8 mouse cellular contexts compared by ENCODE assay signal in the genomic region with DNA sequence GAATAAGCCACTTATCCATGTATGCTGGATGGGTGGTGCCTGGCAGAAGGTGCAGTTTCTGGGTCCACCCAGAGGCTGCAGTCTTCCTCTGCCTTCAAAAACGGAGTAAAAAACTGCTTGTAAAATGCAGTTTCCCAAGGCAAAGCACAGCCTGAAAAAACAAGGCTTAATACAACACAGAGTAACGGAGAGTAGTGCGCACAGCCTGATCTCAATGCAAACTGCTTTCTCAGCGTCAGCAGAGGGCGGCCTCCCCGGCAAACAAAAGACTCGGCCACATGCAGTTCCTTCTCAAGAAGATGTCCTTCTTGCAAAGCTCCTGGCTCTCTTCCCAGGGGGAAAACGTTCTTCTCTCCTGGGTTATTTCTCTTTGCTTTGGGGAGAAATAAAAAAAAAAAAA.
DNase-seq lines count a peak whose midpoint lies in the region; ATAC-seq lines count a peak whose summit lies in the region.

No protein-coding gene starts in this region.

- DNase-seq in liver, embryonic 11.5 days (ENCODE audit: low spot score): no peak
- peak; percentile 68 for DNase-seq in embryo, embryonic 10.5 days (ENCODE audit: low spot score)
- peak; percentile 65 to 74 for DNase-seq in kidney, postnatal 4 days
- peak; percentile 63 for DNase-seq in testis, postnatal 10 days (ENCODE audit: low spot score)

- H3K27ac ChIP-seq in liver, embryonic 12.5 days: no peak overlapping the region
- H3K27ac ChIP-seq in liver, embryonic 11.5 days (ENCODE audit: low read depth, low read length): no peak overlapping the region
- no peak overlapping the region for H3K27ac ChIP-seq in heart, embryonic 13.5 days (replicated peaks)
- peak overlapping the region; percentile 72 for H3K27ac ChIP-seq in midbrain, embryonic 13.5 days

- H3K4me3 ChIP-seq in liver, embryonic 12.5 days: no peak overlapping the region
- no peak overlapping the region for H3K4me3 ChIP-seq in liver, embryonic 11.5 days (ENCODE audit: low read depth, low read length)
- peak overlapping the region; percentile 19 for H3K4me3 ChIP-seq in heart, embryonic 13.5 days
- H3K4me3 ChIP-seq in midbrain, embryonic 13.5 days (replicated peaks): no peak overlapping the region; the same call in 1 of the 2 replicates

- ATAC-seq in liver, embryonic 12.5 days: no peak
- ATAC-seq in liver, embryonic 11.5 days (replicated peaks; ENCODE audit: low FRiP score): no peak
- ATAC-seq in heart, embryonic 13.5 days (ENCODE audit: extremely low read depth, insufficient number of reproducible peaks, low FRiP score, low TSS enrichment): no peak
- peak; percentile 78 for ATAC-seq in midbrain, embryonic 13.5 days
- no peak for ATAC-seq in CD4-positive, CD25-positive, alpha-beta regulatory T cell, adult 4 months

- no peaks in the 10 kb centered on the region for H3K36me3 ChIP-seq in liver, embryonic 12.5 days
- no peaks in the 10 kb centered on the region for H3K36me3 ChIP-seq in liver, embryonic 11.5 days (ENCODE audit: control insufficient read depth, insufficient read depth, low read length)
- H3K36me3 ChIP-seq in heart, embryonic 13.5 days: no peaks in the 10 kb centered on the region
- no peaks in the 10 kb centered on the region for H3K36me3 ChIP-seq in midbrain, embryonic 13.5 days

- no peaks in the 10 kb centered on the region for H3K9me3 ChIP-seq in liver, embryonic 12.5 days (replicated peaks)
- H3K9me3 ChIP-seq in liver, embryonic 11.5 days (ENCODE audit: control insufficient read depth, low read length): no peaks in the 10 kb centered on the region
- no peaks in the 10 kb centered on the region for H3K9me3 ChIP-seq in heart, embryonic 13.5 days
- H3K9me3 ChIP-seq in midbrain, embryonic 13.5 days: no peaks in the 10 kb centered on the region

- peaks cover 41% of the 10 kb centered on the region for H3K4me1 ChIP-seq in liver, embryonic 12.5 days
- H3K4me1 ChIP-seq in liver, embryonic 11.5 days (replicated peaks; ENCODE audit: control insufficient read depth, insufficient read depth, low read length): peaks cover 20% of the 10 kb centered on the region
- peaks cover 33% of the 10 kb centered on the region for H3K4me1 ChIP-seq in heart, embryonic 13.5 days
- H3K4me1 ChIP-seq in midbrain, embryonic 13.5 days (replicated peaks): peaks cover 40% of the 10 kb centered on the region

- no peak overlapping the region for H3K9ac ChIP-seq in liver, embryonic 12.5 days
- H3K9ac ChIP-seq in liver, embryonic 11.5 days (ENCODE audit: low read depth, low read length): no peak overlapping the region
- peak overlapping the region; percentile 61 for H3K9ac ChIP-seq in heart, embryonic 13.5 days
- no peak overlapping the region; the same call in 1 of the 2 replicates for H3K9ac ChIP-seq in midbrain, embryonic 13.5 days (replicated peaks)

- WGBS in liver, embryonic 12.5 days (ENCODE audit: insufficient replicate concordance): 39% methylated on average over 8 of the region's 8 CpGs
- WGBS in liver, embryonic 11.5 days: 33% methylated on average over 8 of the region's 8 CpGs
- 18% methylated on average over 8 of the region's 8 CpGs for WGBS in heart, embryonic 13.5 days
- WGBS in midbrain, embryonic 13.5 days: 3% methylated on average over 8 of the region's 8 CpGs

- no peaks in the 10 kb centered on the region for H3K27me3 ChIP-seq in liver, embryonic 12.5 days (replicated peaks)
- no peaks in the 10 kb centered on the region for H3K27me3 ChIP-seq in liver, embryonic 11.5 days (replicated peaks; ENCODE audit: control insufficient read depth, insufficient read depth, low read length)
- H3K27me3 ChIP-seq in heart, embryonic 13.5 days (replicated peaks): no peaks in the 10 kb centered on the region
- no peaks in the 10 kb centered on the region for H3K27me3 ChIP-seq in midbrain, embryonic 13.5 days

- peak overlapping the region; percentile 18; the same call in 1 of the 2 replicates for H3K4me2 ChIP-seq in liver, embryonic 12.5 days
- H3K4me2 ChIP-seq in liver, embryonic 11.5 days: no peak overlapping the region
- peak overlapping the region; percentile 57 for H3K4me2 ChIP-seq in heart, embryonic 13.5 days
- peak overlapping the region; percentile 33 for H3K4me2 ChIP-seq in midbrain, embryonic 13.5 days (replicated peaks)
